Mouse (Mus musculus) urinary bladder, postnatal 4 days (tissue): ENCODE measurements around the gene Klc3.
A peak's percentile ranks its signal among the peaks of the same experiment; 100 is the strongest.

Experiments used
- DNase-seq, 2 experiments: peaks; one replicate each; pipeline ENCODE4 v3.0.0; 2021 to 2022; ENCODE audit warnings: low spot score in 2 of 2

The Klc3 gene

DNA sequence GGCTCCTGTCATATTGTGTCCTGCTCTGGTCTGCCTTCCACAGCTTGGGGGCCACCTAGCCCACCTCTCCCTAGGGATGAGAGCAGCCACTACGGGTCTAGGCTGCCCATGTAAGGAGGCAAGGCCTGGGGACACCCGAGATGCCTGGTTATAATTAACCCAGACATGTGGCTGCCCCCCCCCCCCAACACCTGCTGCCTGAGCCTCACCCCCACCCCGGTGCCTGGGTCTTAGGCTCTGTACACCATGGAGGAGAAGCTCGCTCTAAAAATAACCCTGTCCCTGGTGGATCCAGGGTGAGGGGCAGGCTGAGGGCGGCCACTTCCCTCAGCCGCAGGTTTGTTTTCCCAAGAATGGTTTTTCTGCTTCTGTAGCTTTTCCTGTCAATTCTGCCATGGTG is 5.8 kb upstream of the Klc3 start:
- DNase-seq = no peak

DNA sequence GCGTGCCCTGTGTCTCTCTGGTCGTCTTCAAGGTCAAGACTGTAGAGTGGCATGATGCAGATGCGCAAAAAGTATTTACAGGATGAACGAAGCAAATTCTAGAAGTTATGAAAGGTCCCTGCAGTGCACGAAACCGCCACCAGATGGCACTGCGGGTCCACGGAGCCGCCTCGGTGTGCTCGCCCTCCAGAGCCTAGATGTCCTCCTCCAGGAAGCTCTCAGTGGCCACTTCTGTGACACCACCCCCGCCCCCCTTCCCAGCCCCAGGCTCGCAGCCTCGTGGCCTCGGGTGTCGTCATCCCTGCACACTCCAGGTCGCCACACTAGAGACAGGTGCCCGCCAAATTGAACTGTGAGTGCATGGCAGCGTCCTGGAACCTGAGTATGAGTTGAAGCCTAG is 1.5 kb upstream of the Klc3 start:
- peak; percentile 63 to 87 for DNase-seq

DNA sequence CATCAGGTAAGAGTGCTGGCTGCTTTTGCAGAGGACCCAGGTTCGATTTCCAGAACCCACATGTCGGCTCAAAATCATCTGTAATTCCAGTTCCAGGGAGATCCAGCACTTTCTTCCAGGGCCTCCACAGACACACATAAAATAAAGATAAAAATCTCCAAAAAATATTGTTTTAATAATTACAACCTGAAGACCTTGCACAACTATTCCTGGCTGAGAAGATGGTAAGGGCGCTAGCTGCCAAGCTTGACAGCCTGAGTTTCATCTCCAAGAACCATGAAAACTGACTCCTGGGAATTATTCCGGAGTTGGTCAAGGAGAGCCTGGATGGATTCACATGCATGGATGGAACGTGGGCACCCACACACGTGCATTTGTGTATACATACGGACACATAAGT is 572 bp upstream of the Klc3 start, which contains the start of gene Ckm:
Gene Ckm, plus strand, starts transcription at position 301 of the 400 bp plus-strand sequence.
- DNase-seq = no peak

DNA sequence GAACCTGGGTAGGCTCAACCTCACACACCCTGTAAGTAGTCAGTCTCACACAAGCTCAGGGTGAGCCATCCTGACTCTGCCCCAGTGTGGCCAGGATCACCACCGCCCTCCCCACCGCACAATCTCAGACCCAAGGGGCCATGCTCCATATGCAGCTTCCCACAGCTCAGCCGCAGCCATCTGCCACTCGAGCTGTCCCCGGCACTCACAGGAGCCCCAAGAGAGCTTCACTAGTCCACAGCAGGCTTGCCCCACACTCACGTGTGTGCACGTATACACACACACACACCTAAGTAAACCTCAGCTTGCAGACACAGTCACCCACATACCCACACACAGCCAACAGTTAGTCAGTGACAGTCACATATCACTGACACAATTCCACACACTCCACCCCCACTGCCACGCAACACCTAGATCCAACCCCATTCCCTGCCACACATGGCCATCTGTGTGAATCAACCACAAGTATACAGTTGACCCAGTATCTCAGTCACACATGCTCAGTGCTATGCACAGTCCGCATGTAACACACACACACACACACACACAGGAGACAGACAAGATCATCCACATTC is 1.3 kb downstream of the Klc3 start:
- DNase-seq = no peak

DNA sequence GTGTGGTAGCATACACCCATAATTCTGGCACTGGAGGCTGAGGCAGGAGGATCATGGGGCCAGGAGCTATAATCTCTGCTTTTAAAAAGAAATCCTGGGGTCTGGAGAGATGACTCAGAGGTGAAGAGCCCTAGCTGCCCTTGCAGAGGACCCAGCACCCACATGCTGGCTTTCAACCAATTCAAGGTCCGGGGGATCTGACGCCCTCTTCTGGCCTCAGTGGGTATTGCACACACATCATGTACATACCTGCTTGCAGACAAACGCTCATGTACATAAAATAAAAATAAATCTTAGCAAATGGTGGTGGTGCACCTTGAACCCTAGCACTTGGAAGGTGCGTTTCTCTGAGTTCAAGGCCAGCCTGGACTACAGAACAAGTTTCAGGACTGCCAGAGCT is 3.0 kb downstream of the Klc3 start:
- DNase-seq = no peak

DNA sequence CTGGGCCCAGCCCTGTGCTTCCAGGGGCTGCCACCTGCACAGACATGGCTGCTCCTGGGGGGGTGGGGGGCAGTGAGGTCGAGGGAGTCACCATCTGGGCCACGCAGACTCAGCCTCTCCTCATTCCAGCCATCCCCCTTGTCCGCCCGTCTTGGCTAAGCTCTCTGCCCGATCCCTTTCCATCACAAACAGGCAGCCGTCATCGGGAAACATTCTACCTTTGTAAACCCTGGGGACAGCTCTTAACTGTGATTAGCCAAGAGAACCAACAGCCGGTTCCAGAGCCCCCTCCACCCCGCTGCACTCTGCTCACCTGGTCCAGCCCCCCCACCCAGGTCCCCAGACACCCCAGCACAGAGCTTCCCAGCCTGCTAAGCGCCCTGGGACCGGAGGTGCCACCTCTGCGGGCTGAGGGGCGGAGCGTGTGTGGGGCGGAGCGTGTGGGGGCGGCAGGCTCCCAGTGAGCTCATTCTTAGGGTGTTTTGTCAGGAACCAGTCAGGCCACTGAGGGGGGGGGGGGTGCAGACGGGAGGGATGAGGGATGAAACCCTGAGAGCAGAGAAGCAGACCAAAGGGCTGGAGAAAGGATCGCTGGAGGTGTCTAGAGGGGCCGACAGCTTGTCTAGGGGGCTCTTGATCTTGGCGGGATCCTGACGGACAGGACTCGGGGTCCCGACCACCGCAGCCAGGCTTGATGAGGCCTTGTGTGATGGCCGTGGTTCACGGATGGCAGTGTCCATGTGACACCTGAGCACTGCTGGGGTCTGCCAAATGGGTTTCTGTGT is 4.2 kb downstream of the Klc3 start:
- DNase-seq = peak in 1 of 2 experiments; percentile 51

DNA sequence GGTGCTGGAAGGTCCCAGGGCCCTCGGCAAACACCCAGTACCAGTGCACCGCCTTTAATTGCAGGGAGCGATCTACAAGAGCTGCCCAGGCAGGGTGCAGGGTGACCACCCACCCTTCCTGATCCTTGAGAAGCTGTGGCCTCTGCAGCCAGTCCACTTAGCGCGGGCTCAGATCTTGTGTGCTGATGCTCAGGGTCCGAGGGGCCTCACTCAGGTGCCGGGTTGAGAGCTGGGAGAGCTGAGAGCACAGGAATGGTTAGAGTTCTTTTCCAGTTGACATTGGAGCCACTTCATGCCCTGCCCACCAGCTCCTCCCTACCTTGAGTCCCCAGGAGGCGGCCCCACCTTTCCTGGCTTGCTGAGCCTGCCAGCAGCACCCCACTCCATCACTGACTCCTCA is 9.4 kb downstream of the Klc3 start:
- DNase-seq = no peak

DNA sequence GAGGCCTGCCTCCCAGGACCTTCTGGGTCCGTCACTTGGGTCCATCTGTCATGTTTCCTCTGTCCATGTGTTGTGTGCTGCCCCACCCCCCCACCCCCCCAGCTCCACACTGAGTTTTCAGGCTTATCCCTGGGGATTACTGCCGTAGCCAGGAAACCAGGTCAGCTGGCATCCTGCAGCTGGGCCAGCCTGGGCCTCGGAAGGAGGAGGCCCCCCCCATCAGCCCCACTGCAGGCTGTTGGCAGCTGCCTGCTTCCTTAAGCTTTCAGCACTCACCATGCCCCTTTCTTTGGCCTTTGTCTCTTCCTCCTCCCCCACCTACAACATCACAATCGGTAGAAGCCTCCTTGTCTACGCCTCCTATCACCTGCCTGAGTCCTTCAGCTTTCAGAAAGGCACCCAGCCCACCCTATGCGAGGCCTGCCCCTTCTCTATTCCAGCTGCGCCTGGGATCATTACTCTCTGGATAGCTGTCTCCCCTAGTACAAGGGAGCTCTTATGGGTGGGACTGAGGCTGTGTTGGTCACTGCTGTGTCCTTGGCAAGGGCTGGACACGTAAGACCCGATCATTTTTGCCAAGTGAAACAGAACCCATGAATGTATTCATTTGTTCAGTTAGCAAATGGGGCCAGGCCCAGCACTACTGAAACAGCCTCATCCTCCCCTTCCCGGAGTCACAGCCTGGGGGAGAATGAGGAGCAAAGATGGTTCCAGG is 15.0 kb downstream of the Klc3 start:
- no peak for DNase-seq

DNA sequence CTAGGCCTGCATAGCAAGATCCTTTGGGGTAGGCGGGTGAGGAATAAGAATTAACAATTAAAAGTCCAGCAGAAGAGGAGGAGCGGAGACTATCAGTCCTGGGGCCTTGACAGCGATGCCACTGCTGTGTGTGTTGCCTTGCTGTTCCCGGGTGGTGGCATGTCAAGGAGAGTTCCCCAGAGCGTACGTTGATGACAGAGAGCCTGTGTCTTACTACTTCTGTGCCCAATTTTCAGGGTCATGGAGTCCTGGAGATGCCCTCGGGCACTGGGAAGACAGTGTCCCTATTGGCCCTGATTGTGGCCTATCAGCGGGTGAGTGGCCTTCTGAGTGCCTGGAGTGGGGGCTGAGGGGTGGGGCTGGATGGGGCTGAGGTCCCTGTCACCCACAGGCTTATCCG is 20.2 kb downstream of the Klc3 start:
- no peak for DNase-seq

DNA sequence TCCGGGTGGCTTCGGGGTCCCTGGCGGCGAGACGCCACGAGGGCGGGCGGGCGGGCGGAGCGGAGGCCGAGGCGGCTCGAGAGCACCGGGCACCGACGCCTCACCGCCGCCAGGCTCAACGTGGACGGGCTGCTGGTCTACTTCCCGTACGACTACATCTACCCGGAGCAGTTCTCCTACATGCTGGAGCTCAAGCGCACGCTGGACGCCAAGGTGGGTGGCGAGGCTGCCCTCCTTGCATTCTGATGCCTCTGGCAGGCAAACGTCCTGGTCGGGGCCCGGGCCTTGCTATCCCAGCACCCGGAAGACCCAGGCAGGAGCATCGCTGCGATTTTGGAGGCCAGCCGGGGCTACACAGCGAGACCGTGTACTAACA is 21.8 kb downstream of the Klc3 start:
- no peak for DNase-seq

DNA sequence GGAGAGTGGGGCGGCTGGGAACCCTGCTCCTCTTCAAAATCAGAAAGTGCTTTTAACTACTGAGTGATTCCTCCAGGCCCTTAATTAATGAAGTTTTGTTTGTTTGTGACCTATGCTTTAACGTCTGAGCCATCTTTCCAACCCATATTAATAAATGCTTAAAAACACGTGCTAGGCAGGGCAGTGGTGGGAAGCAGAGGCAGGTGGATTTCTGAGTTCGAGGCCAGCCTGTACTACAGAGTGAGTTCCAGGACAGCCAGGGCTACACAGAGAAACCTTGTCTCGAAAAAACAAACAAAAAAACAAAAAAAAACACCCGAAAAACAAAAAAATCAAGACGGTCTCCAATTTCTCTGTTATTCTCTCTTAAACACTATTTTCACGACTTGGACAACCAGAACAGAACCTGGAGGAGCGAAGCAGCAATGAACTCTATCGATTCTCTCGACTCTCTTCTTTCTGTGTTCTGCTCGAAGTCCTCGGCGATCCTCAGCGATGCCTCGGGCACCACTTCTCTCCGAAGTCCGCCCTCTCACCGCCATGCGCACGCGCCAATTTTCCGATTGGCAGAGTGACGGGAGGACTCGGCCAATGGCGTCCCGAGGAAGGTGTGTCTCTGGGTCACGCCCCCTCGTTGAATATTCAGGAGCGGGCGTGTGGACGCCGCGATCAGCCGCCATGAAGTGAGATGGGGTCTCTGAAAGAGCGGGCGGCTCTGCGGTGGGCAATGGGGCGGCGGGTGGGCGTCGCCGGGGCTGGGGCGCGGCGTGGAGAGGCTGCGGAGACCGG is 22.3 kb downstream of the Klc3 start, which contains the start of gene Ercc2:
Gene Ercc2, plus strand, starts transcription at position 634 of the 789 bp plus-strand sequence.
- peak; percentile 99 for DNase-seq

DNA sequence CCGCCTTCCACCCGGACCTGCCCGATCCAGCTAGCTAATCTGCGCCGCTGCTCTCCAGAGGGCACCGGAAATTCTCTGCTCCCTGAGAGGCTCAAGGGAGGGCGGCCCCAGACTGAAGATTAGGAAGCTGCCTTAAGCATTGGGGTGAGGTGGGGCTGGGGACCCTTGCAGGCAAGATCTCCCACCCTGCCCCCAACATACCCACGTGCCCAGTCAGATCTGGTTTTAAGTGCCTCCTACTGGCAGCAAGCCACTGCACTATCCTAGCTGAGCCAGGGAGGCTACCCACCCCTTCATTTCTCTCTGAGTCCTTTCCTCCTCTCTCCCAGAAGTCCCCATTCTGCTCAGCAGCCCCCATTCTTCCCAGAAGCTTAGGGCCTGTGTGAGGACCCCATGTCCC is 25.9 kb downstream of the Klc3 start:
- DNase-seq = no peak

DNA sequence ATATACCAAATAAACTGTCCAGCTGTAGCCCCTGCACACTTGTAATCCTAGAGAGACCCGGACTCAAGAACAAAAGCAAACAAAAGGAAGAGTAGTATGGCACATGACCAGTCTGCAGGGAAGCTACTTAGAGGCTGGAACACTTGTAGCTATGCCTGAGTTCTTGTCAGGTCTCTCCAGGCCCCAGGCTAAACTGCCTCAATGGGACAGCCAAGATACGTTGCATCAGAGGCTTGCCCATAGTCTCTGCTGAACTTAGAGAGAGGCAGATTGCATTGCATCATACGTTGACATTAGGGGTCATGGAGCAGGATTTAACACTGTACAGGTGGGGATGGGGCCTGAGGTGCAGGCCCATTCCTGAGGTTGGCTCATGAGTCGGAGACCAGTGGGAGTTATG is 27.9 kb downstream of the Klc3 start:
- no peak for DNase-seq

DNA sequence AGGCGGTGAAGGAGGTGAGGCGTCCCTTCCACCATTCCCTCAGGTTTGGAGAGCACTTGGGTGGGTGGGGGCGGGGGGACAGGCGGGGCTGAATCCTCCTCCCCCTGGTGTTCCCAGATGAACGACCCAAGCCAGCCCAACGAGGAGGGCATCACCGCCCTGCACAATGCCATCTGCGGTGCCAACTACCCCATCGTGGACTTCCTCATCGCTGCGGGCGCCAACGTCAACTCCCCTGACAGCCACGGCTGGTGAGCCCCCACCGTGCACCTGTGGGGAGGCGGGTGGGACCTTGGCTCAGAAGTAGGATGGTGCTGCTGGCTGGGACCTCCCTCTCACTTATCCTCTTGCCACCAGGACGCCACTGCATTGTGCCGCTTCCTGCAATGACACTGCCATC is 28.5 kb downstream of the Klc3 start:
- DNase-seq = no peak

DNA sequence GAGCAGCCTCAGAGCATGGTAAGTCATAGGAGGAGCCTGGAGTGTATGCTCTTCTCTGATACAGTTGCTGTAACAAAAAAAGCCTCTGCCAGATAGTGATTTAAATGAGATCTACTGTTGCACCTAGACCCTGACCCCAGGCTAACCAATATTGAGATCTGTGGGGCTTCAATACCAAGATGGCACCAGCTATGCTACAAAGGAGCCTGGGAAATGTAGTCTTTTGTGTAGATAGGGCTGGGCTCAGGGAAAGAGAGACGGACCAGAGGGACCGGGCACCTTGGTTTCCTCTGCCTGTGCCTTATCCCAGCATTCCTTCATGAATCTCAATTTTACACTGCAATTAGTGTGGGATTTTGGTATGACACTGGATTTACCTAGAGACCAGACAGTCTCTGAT is 30.5 kb downstream of the Klc3 start:
- no peak for DNase-seq

DNA sequence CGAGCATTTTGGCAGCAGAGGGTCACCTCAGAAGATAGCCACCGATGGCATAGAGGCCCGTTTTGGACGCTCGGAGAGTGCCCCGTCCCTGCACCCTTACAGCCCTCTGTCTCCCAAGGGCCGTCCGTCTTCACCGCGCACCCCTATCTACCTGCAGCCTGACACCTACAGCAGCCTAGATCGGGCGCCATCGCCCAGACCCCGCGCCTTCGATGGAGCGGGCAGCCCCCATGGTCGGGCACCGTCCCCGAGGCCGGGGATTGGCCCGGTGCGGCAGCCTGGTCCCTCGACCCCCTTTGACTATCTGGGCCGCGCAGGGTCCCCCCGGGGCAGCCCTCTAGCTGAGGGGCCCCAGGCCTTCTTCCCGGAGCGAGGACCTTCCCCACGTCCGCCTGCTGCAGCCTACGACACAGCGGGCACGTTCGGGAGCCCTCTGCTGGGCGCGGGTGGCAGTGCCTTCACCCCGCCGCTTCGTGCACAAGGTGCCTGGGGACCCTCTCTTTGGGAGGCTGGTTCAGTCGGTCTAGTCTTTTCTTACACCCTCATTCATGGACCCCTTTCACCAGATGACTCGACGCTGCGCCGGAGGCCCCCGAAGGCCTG is 34.0 kb downstream of the Klc3 start:
- peak in 1 of 2 experiments; percentile 74 for DNase-seq

DNA sequence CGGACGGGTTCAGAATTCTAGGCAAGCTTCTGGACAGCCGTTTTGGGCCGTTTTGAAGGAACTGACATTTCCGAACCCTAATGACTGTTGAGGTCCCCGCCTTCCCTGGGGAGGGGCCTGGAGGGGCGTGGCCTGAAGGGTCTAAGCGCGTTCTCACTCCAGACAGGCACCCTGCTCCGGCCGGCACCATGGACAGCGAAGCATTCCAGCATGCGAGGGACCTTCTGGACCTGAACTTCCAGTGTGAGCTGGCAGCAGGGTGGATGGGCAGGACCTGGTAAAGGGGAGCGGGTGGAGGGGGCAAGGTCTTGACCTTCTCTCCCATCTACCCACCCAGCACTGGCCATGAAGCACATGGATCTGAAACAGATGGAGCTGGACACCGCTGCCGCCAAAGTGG is 35.5 kb downstream of the Klc3 start:
- no peak for DNase-seq

DNA sequence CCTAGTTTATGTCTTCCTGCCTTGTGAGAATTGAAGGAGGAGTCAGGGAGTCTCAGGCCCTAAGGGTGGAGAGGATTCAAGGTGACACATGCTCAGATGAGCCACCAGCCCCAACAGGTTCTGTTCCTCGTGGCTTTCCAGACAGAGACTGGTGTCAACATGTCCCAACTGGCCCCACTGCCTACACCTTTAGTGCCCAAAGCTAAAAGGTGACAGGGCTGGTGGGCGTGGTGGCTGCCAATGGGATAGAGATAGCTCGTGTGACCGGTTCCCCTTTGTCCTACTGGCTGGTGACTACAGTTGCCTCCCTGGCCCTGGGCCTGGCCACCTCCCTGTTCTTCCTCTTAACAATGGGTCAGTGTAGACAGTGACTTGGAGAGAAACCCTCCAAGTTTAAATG is 38.5 kb downstream of the Klc3 start:
- peak in 1 of 2 experiments; percentile 45 for DNase-seq

DNA sequence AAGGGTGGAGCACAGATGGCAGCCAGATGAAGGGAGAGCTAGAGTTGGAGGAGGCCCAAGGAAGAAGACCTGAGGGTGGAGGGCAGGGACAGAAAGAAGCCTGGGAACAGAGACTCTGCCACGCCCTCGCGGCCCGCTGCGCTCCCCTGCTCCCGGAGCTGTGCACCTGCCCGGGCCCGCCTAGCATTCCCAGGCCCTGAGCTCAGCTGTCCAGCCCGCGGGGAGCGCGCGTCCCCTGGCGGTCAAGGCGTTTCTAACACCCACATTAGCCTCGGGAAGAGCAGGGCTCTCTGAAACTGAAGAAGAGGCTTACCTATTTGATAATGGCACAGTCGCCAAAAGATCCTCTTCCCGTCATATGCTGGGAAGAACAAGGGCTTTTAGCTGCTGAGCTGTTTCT is 40.0 kb downstream of the Klc3 start:
- peak; percentile 73 to 79 for DNase-seq

DNA sequence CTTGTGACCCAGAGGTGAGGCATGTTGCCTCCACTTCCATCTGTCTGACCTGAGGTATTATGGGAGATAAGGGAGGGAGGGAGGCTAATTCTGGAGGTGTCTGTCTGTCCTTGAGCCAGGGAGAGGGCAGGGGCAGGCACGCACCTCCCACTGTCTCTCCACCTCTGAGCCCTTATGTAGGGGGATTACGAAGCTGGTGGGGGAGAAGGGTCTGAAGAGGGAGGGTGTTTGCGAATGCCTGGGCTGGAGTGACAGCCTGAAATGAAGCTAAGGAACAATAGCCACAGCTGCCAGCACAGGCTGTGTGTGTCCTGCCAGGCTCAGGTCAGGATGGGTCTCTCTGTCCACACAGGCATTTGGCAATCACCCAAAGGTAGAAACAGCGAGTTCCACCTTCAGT is 41.6 kb downstream of the Klc3 start:
- no peak for DNase-seq

DNA sequence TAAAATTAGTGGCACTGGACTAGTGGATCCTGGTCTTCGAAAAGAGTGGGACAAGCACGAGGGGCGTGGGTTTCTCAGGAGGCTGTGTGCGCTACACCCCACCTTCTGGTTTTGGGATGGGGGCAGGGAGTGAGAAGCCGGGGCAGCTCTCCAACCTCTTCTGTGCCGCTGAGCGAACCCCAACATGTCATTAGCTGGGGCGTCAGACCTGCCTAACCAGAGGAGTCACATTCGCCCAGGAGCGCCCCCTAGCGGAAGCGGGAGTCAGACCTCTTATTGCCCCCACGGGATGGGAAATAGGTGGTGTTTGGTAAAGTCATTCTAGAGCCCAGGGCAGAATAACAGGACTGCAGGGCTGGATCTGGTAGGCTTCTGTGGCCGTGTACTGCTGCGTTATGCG is 42.2 kb downstream of the Klc3 start:
- DNase-seq = peak; percentile 66 to 80

DNA sequence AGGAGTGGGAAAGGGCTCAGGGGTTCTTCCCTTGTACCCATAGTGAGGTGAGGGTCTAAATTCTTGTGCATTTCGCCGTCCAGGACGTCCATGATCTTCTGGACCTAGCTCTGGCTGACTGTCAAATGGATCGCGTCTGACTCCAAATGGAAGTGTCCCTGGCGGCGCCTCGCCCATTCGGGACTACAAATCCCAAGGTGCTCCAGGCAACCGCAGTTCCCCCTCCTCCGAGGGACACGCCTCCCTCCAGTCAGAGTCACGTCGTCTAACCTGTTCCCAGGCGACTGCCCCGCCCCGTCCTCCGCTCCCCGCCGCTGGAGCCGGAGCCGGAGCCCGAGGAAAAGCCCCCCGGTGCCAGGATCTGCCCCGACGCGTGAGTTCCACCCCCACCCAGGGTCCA is 43.0 kb downstream of the Klc3 start:
- peak; percentile 87 to 90 for DNase-seq
